Mouse (Mus musculus): ENCODE data around the gene Trim59. TPM values are rescaled to one million over a fixed set of nuclear protein-coding genes. Genes with fewer than 3 reads are reported as not detected.

Trim59 gene
- 3.5 TPM for polyA plus RNA-seq (2014; fragmentation: Illumina TruSeq; extraction: RNeasy Lipid Tissue Mini Kit (QIAGEN cat#74804); ENCODE audit: insufficient read depth, low read depth, low replicate concordance)

DNA sequence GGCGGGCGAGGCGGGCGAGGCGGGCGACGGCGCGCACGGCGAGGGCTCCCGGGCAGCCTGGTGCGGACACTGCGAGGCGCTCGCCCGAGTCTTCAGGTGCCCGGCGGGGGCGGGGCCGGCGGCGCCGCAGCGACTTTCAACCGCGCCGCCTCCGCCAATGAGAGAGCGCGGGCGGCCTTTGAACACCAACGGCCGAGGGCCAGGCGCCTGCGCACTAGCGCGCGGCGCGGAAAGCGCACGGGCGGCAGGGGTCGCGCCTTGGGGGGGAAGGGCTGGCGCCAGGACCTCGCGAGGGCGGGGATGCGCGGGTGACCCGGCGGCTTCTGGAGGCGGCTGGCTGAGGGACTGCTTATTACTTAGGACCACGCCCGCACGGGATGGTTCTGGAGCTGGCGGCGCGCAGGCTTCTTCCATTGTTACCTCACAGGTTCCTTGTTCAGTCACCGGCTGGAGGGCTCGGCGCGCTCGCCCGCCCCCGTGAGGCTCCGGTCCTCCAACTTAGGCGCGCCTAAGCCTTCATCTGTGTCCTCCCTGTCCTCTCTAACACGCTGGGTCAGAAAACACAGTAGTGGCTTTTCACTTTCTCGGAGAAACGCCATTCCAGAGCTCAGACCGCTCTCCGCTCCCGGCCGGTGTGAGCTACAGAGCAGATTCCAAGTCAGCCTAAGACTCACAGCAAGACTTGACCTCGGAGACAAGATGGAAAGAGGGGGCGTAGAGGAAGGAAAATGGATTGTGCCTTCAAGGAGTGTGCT, at the start of gene Trim59:
Gene Trim59 (minus strand): TSS at position 111 of the 755 bp plus-strand sequence.

DNA sequence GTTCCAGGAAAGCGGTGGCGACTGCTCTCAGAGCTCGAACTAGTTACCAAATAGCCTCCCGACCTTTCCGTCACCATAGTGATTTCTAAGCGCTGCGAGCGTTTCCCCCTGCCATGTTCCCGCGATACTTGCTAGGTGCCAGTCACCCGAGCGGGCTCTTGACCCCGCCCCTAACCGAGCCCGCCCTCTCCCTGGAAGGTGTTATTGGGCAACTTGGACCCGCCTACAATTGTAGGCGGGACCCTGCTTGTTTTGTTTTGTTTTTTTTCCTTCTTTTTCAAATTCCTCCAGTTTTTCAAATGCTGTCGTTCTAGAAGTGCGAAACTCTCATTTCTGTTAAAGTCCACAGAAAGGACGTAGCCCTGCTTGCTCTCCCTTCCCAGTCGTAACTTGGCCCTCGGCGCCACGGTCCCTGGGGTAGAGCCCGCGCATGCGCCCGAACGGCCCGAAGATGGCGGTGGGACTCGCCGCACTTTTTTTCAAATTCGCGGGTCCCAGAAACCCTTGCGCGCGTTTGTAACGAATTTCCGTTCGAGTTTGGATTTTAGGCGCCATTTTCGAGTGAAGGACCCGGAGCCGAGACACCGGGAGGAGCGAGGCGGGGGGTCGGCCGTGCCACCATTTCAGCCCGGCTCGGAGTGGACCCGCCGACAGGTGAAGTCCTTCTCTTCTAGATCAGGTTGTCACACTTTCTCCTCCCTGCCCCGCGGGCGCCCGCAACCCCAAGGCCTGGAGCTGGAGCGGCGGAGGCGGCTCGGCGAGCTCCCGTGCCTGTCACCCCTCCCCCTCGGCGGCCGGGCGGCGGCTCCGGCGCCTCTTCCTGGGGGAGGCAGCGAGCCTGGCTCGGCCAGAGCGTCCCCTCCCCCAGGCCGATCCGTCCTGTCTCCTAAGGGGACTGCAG, 39.9 kb downstream of the Trim59 start, which contains the start of the genes Ift80 and Smc4:
Gene Ift80 (minus strand): TSS at position 134 of the 901 bp plus-strand sequence.
Gene Smc4 (plus strand): TSS at position 302 of the 901 bp plus-strand sequence.

Other genes with a start within 250 kb of the Trim59 start
- 0.34 TPM for gene 1110032F04Rik, start 175.2 kb downstream of the Trim59 start, polyA plus RNA-seq (2014; fragmentation: Illumina TruSeq; extraction: RNeasy Lipid Tissue Mini Kit (QIAGEN cat#74804); ENCODE audit: insufficient read depth, low read depth, low replicate concordance)
- 6.6 TPM for gene Ift80, start 40.2 kb downstream of the Trim59 start, polyA plus RNA-seq (2014; fragmentation: Illumina TruSeq; extraction: RNeasy Lipid Tissue Mini Kit (QIAGEN cat#74804); ENCODE audit: insufficient read depth, low read depth, low replicate concordance)
- gene Smc4, start 40.0 kb downstream of the Trim59 start, polyA plus RNA-seq (2014; fragmentation: Illumina TruSeq; extraction: RNeasy Lipid Tissue Mini Kit (QIAGEN cat#74804); ENCODE audit: insufficient read depth, low read depth, low replicate concordance) = 13.4 TPM
- 30.0 TPM for gene Kpna4, start 82.4 kb upstream of the Trim59 start, polyA plus RNA-seq (2014; fragmentation: Illumina TruSeq; extraction: RNeasy Lipid Tissue Mini Kit (QIAGEN cat#74804); ENCODE audit: insufficient read depth, low read depth, low replicate concordance)
- not detected for gene Arl14, start 177.7 kb upstream of the Trim59 start, polyA plus RNA-seq (2014; fragmentation: Illumina TruSeq; extraction: RNeasy Lipid Tissue Mini Kit (QIAGEN cat#74804); ENCODE audit: insufficient read depth, low read depth, low replicate concordance)

All from lung, adult 10 weeks (tissue).